Mouse (Mus musculus) erythroblast, embryonic 14.5 days (primary cell): ENCODE results near the gene Muc13.

Source experiments
- GATA1 ChIP-seq: IDR thresholded peaks from 2 replicates; pipeline ENCODE4 v1.6.1; 2012; ENCODE audit warnings: low read length, inconsistent platforms, mixed read lengths
- TAL1 ChIP-seq: IDR thresholded peaks from 3 replicates; pipeline ENCODE4 v1.6.1; 2012; ENCODE audit warnings: low read length, inconsistent platforms, mixed read lengths

DNA sequence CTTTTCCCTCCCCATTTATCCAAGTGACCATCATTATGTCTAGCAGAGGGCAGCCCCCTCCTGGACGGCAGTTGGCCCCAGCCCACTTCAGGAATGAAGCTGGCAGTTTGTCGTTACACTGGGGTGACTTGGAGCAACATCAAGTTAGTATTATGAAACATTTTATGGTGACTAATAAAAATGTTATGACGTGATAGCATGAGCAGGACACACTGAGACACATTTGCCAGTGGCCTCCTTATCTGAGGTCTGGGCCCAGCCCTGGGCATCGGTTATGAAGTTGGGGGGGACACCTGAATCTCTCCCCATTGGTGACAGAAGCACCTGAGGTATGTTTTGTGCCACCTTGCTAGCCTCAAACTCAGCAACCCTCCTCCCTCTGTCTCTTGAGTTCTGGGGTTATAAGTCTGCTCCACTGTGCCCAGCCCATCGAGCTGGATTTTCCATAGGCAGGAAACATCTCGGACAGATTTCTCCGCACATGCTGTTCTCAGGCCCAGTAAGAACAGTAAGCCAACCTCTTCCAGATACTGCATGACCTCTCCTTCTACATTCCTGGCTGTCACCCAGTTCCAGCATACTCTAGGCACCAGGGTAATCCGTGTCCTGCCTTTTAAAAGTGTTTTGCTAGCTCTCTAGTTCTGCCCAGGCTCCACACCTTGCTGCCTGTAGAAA is 40.8 kb upstream of the Muc13 start:
- TF ChIP-seq GATA1, result no peak
- no peak for TF ChIP-seq TAL1
